Mouse (Mus musculus) limb, embryonic 15.5 days (tissue): ENCODE measurements around the gene Eef1akmt2. TPM values are rescaled to one million over a fixed set of nuclear protein-coding genes. Genes with fewer than 3 reads are reported as not detected.

ENCODE experiments used
- ATAC-seq: fragments of 200-750 bp; cut with Nextera tagmentation; 2 replicates; pipeline ENCODE4 v1.8.0; 2017; ENCODE audit warnings: low read depth, moderate TSS enrichment; ENCODE audit not compliant: insufficient number of reproducible peaks, low FRiP score, low TSS enrichment
- H3K27ac ChIP-seq: fragments of 300-500 bp; sonication (generic); 2 replicates; pipeline ENCODE4 v1.5.1; 2015; ENCODE audit warnings: moderate library complexity, mild to moderate bottlenecking, inconsistent platforms
- H3K27me3 ChIP-seq: fragments of 300-500 bp; sonication (generic); 2 replicates; pipeline ENCODE4 v1.6.1; 2015; ENCODE audit warnings: inconsistent platforms
- H3K36me3 ChIP-seq: fragments of 300-500 bp; sonication (generic); 2 replicates; pipeline ENCODE4 v1.6.1; 2015; ENCODE audit warnings: inconsistent platforms
- H3K4me1 ChIP-seq: fragments of 300-500 bp; sonication (generic); 2 replicates; pipeline ENCODE4 v1.6.1; 2015; ENCODE audit warnings: inconsistent platforms
- H3K4me2 ChIP-seq: fragments of 300-500 bp; sonication (generic); 2 replicates; pipeline ENCODE4 v1.6.1; 2015; ENCODE audit warnings: mild to moderate bottlenecking, inconsistent platforms
- H3K4me3 ChIP-seq: fragments of 300-500 bp; sonication (generic); 2 replicates; pipeline ENCODE4 v1.5.1; 2015; ENCODE audit warnings: mild to moderate bottlenecking, inconsistent platforms
- H3K9ac ChIP-seq: fragments of 300-500 bp; sonication (generic); 2 replicates; pipeline ENCODE4 v1.6.1; 2015; ENCODE audit warnings: inconsistent platforms
- H3K9me3 ChIP-seq: fragments of 300-500 bp; sonication (generic); 2 replicates; pipeline ENCODE4 v1.6.1; 2016; ENCODE audit warnings: inconsistent platforms
- WGBS: fragments of 180-500 bp; shearing (Covaris S2); methylation state at CpG from one replicate; pipeline ENCODE4 v1.1.7; 2015; 5-methylcytosine and 5-hydroxymethylcytosine counted together
- polyA plus RNA-seq: library from polyadenylated mRNA; unstranded; fragments of >200 nt; fragmentation: Nextera tagmentation; extraction: Ambion mirVana; gene quantifications from 2 replicates; pipeline ENCODE4 v1.2.1, GENCODE M21; 2015

Gene Eef1akmt2
- polyA plus RNA-seq, 1 experiment from 2014 or later: 65.9 TPM

DNA sequence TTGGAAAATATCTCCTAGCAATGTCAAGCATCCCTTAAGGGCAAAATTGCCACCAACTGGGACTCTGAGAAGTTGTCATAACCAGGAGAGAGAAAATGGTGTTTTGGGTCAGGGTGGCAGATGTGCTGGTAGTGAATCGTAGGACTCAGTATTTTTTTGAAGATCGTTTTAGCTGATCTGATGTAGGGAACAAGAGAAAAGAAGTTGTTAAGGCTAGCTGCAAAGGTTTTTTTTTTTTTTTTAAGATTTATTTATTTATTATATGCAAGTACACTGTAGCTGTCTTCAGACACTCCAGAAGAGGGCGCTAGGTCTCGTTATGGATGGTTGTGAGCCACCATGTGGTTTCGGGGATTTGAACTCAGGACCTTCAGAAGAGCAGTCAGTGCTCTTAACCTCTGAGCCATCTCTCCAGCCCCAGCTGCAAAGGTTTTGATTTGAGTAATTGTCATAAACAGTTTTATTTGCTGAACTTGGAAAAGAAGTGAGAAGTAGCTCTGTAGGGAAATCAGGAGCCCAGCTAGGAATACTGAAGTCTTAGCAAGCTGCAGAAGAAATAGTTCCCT, 5.7 kb upstream of the Eef1akmt2 start:
- peaks cover 15% of the 10 kb centered on the region for H3K4me1 ChIP-seq
- H3K27ac ChIP-seq: no peak overlapping the region
- H3K36me3 ChIP-seq: no peaks in the 10 kb centered on the region
- H3K4me3 ChIP-seq: no peak overlapping the region
- H3K4me2 ChIP-seq: no peak overlapping the region
- ATAC-seq: no peak
- H3K9ac ChIP-seq: no peak overlapping the region
- no peaks in the 10 kb centered on the region for H3K9me3 ChIP-seq
- no peaks in the 10 kb centered on the region for H3K27me3 ChIP-seq
- WGBS: 68% methylated on average over 5 of the region's 5 CpGs

- Histone ChIP-seq H3K36me3 (no peaks in the 10 kb centered on the region), H3K4me3 (no peak overlapping the region), H3K4me2 (no peak overlapping the region), H3K27ac (no peak overlapping the region), H3K9me3 (no peaks in the 10 kb centered on the region), H3K27me3 (no peaks in the 10 kb centered on the region), H3K9ac (no peak overlapping the region), H3K4me1 (peaks cover 20% of the 10 kb centered on the region)
- 75% methylated on average over 1 of the region's 1 CpGs for WGBS
- no peak for ATAC-seq
Observed at GRCm38 (mm10) chr7:132856083-132856482, 3.6 kb upstream of the Eef1akmt2 start.

DNA sequence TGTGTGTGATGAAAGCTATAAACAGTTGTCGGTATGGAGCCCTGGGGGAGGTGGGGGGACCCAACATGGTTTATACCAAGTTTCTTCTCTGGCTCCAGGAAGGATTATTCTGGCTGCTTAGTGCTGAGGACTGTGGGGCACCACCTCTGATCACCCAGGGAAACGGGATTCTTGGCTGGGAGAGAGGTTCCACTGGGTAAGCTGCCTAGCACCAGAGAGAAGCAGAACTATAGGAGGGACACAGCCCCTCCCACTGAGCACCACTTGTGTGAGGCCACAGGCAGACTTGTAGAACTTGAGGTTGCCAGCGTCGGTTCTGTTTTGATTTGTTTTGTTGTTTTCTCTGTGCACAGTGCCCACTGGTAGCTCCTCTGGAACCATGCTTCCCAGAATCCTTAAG, 1.5 kb upstream of the Eef1akmt2 start:
- no peak overlapping the region for H3K4me3 ChIP-seq
- H3K36me3 ChIP-seq: peaks cover 11% of the 10 kb centered on the region
- H3K4me1 ChIP-seq: peaks cover 12% of the 10 kb centered on the region
- no peak overlapping the region for H3K9ac ChIP-seq
- ATAC-seq: no peak
- peak overlapping the region; percentile 27; the same call in 1 of the 2 replicates for H3K27ac ChIP-seq
- H3K9me3 ChIP-seq: no peaks in the 10 kb centered on the region
- no peaks in the 10 kb centered on the region for H3K27me3 ChIP-seq
- 44% methylated on average over 4 of the region's 4 CpGs for WGBS
- no peak overlapping the region for H3K4me2 ChIP-seq

GRCm38 (mm10) chr7:132853361-132853760, 888 bp upstream of the Eef1akmt2 start:
- ATAC-seq: no peak
- peak overlapping the region; percentile 97 for H3K27ac ChIP-seq

GRCm38 (mm10) chr7:132843152-132843551, 9.3 kb downstream of the Eef1akmt2 start:
- Histone ChIP-seq H3K27me3 (no peaks in the 10 kb centered on the region), H3K9ac (no peak overlapping the region), H3K36me3 (peaks cover 24% of the 10 kb centered on the region), H3K4me1 (no peaks in the 10 kb centered on the region), H3K9me3 (no peaks in the 10 kb centered on the region), H3K27ac (no peak overlapping the region), H3K4me2 (no peak overlapping the region), H3K4me3 (no peak overlapping the region)
- WGBS: 91% methylated on average over 3 of the region's 3 CpGs
- ATAC-seq: no peak

More at GRCm38 (mm10) chr7:132853361-132853760, 888 bp upstream of the Eef1akmt2 start:
- 34% methylated on average over 6 of the region's 6 CpGs for WGBS
- Histone ChIP-seq H3K36me3 (peaks cover 17% of the 10 kb centered on the region), H3K9me3 (no peaks in the 10 kb centered on the region), H3K4me3 (no peak overlapping the region), H3K4me2 (no peak overlapping the region), H3K9ac (no peak overlapping the region), H3K27me3 (no peaks in the 10 kb centered on the region), H3K4me1 (peaks cover 12% of the 10 kb centered on the region)

DNA sequence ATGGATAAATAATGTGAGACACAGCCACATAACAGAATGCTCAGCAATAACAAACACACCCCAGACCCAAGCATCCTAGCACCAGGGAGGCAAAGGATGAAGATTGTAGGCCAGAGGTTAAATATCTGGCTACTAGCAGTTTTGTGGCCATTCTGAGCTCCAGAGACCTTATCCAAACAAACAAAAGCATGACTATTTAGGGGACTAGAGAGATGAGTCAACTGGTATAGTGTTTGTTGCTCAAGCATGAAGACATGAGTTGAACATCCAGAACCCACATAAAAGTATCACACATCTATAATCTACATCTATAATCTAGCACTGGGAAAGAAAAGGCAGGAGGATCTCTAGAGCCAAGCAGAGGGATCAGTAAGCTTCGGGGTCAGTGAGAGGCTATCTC, 10.0 kb downstream of the Eef1akmt2 start:
- H3K27ac ChIP-seq: no peak overlapping the region
- 97% methylated on average over 1 of the region's 1 CpGs for WGBS
- H3K4me3 ChIP-seq: no peak overlapping the region
- no peaks in the 10 kb centered on the region for H3K4me1 ChIP-seq
- peaks cover 20% of the 10 kb centered on the region for H3K36me3 ChIP-seq
- no peak for ATAC-seq
- H3K9me3 ChIP-seq: no peaks in the 10 kb centered on the region
- no peaks in the 10 kb centered on the region for H3K27me3 ChIP-seq
- no peak overlapping the region for H3K4me2 ChIP-seq
- no peak overlapping the region for H3K9ac ChIP-seq

DNA sequence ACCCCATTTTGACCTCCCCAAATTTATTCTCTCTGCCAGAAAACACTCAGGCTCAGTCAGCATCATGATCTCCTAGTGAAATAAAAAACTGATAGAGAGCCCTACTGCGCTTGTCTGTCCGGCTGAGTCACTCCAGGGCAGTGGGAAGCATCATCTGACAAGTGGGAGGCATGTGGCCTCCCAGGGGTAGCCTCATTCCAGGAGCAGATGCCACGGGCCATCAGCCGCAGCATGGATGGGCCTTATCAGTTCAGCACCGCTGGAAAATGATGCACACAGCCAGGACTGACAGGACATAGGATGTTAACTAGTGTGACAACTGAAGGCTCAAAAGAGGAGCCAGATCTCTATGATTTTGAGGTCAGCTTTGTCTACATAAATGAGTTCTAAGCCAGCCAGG, 11.2 kb downstream of the Eef1akmt2 start:
- ATAC-seq: no peak
- H3K4me1 ChIP-seq: no peaks in the 10 kb centered on the region
- no peaks in the 10 kb centered on the region for H3K27me3 ChIP-seq
- H3K27ac ChIP-seq: no peak overlapping the region
- H3K36me3 ChIP-seq: peaks cover 18% of the 10 kb centered on the region
- no peaks in the 10 kb centered on the region for H3K9me3 ChIP-seq
- H3K9ac ChIP-seq: no peak overlapping the region
- H3K4me3 ChIP-seq: no peak overlapping the region
- 84% methylated on average over 5 of the region's 5 CpGs for WGBS
- no peak overlapping the region for H3K4me2 ChIP-seq

DNA sequence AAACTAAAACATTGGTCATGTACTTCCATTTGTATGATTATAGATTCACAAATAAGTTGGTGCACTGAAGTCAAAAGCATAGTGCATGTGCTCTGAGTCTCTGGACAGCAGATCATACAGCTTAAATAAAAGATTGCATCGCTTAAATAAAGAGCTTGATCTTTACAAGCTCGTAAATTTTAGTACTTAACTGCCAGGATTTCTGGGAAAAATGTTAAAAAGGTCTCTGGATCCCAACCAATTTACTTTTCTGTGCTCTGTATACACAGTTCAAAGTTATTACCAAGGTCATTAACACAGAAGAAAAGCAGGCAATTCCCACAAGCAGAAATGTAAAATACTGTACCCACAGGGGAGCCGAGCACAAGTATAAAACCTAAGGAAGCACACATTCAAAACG, 21.5 kb downstream of the Eef1akmt2 start:
- no peak overlapping the region for H3K9ac ChIP-seq
- peaks cover 38% of the 10 kb centered on the region for H3K36me3 ChIP-seq
- no peak overlapping the region for H3K4me2 ChIP-seq
- H3K27me3 ChIP-seq: no peaks in the 10 kb centered on the region
- no peaks in the 10 kb centered on the region for H3K9me3 ChIP-seq
- H3K27ac ChIP-seq: no peak overlapping the region
- no peaks in the 10 kb centered on the region for H3K4me1 ChIP-seq
- WGBS: 27% methylated on average over 4 of the region's 4 CpGs
- no peak overlapping the region for H3K4me3 ChIP-seq
- no peak for ATAC-seq

GRCm38 (mm10) chr7:132824346-132825022, 28.0 kb downstream of the Eef1akmt2 start:
- H3K27me3 ChIP-seq: no peaks in the 10 kb centered on the region
- no peak for ATAC-seq
- no peaks in the 10 kb centered on the region for H3K9me3 ChIP-seq
- no peak overlapping the region for H3K9ac ChIP-seq
- 14% methylated on average over 1 of the region's 1 CpGs for WGBS
- peaks cover 20% of the 10 kb centered on the region for H3K36me3 ChIP-seq
- no peak overlapping the region for H3K27ac ChIP-seq
- no peak overlapping the region for H3K4me2 ChIP-seq
- no peak overlapping the region for H3K4me3 ChIP-seq
- H3K4me1 ChIP-seq: no peaks in the 10 kb centered on the region

- no peak overlapping the region for H3K9ac ChIP-seq
- ATAC-seq: no peak
- no peak overlapping the region for H3K4me3 ChIP-seq
- H3K27me3 ChIP-seq: no peaks in the 10 kb centered on the region
- no peak overlapping the region for H3K4me2 ChIP-seq
- H3K36me3 ChIP-seq: peaks cover 20% of the 10 kb centered on the region
- H3K9me3 ChIP-seq: no peaks in the 10 kb centered on the region
- no peaks in the 10 kb centered on the region for H3K4me1 ChIP-seq
- no peak overlapping the region for H3K27ac ChIP-seq
Observed at GRCm38 (mm10) chr7:132823832-132824231, 28.6 kb downstream of the Eef1akmt2 start.

DNA sequence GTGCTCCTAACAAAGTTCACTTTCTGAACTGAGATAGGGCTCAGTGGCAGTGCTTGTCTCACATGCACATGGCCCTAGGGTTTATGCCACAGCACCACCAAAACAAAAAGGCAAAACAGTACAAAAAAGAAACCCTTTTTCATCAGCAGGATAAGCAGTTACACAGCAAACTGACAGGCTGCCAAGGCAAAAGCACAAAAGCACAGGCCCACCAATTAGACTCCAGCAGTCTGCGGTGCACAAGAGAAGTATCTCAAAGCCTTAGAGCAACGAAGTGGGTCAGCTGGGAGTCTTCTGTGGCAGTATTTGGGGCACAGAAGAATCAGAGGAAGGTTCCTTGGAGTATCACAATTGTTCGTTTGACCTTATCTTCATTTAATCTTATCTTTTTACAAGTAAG, 31.8 kb downstream of the Eef1akmt2 start:
- H3K9ac ChIP-seq: no peak overlapping the region
- no peak overlapping the region for H3K4me2 ChIP-seq
- 85% methylated on average over 3 of the region's 3 CpGs for WGBS
- H3K27ac ChIP-seq: no peak overlapping the region
- no peak for ATAC-seq
- no peaks in the 10 kb centered on the region for H3K9me3 ChIP-seq
- H3K36me3 ChIP-seq: peaks cover 9% of the 10 kb centered on the region
- no peak overlapping the region for H3K4me3 ChIP-seq
- H3K27me3 ChIP-seq: no peaks in the 10 kb centered on the region
- no peaks in the 10 kb centered on the region for H3K4me1 ChIP-seq

- no peak overlapping the region for H3K4me3 ChIP-seq
- no peak overlapping the region for H3K4me2 ChIP-seq
- WGBS: 87% methylated on average over 6 of the region's 6 CpGs
- no peak for ATAC-seq
- H3K27me3 ChIP-seq: no peaks in the 10 kb centered on the region
- no peaks in the 10 kb centered on the region for H3K36me3 ChIP-seq
- H3K27ac ChIP-seq: no peak overlapping the region
- no peaks in the 10 kb centered on the region for H3K9me3 ChIP-seq
- no peak overlapping the region for H3K9ac ChIP-seq
- H3K4me1 ChIP-seq: peaks cover 12% of the 10 kb centered on the region
Observed at GRCm38 (mm10) chr7:132817056-132817455, 35.4 kb downstream of the Eef1akmt2 start.
